Mouse (Mus musculus) lung, adult 18-20 months (tissue): ENCODE data around the gene Nfib.
A peak's percentile ranks its signal among the peaks of the same experiment; 100 is the strongest.

Source experiments
- DNase-seq, 2 experiments: peaks; one replicate each; pipeline ENCODE4 v3.0.0; 2022; ENCODE audit warnings: mixed read lengths in 2 of 2

Gene Nfib

DNA sequence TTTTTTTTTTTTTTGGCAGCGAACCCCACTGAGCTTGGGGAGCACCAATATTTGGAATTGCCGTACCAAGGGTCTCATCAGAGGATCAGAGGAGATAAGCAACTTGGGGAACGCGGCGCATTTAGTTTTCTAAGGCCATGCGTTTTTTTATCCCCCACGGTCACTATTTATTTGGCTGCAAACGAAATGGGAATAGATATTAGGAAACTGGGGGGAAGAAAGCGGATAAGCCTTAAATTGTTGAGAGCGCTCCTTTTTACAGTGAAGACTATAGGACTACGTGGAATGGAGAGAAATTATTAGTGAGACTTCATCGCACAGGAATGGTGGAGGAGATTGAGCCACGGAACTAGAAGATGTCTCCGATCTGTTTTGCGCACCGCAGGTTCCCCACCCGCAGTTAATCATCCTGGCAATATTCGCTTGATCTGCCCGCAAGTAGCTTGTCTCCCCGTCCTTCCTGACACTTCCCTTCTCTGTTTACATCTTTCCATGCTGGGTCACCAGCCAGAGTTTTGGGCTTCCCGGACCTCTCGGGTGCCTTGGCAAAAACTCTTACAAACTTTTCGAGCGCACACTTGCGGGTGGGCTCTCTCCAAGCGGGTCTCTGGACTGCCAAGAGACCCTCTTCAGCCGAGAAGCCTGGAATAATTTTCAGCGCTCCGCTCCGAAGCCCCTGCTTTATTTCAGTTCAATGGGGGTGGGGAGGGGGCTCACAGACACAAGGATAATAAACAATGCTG lies 167.3 kb downstream of the Nfib start:
- peak; percentile 32 to 46 for DNase-seq

DNA sequence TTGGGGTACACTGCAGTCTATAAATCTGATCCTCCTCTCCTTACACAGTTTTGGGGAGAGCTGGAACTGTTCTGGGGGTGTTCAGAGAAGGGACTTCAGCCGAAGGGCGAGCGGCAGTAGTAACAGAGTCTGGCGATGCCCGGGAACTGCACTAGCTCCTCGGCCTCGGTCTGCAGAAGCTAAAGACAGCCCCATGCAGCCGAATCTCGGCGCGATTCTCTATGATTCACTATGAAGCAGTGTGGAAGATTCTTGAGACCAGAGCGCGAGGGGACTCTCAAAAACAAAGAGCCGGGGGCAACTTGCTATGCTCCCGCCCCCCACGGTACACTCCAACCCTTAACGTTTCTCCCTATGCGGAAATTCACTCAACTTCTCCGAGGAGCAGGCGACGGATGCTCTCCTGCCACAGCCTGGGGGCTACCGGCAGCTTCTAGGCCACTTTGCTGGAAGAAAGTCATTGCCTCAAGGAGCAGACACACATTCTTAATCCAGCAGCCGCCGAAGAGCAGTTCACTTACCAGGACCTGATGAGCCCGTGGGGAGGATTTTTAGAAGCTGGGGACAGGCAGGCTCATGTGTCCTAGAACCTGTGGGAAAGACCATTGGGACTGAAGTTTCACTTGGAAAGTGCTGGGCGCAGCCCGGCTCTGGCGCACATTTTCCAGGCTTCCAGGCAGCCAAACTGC lies 168.1 kb downstream of the Nfib start:
- DNase-seq = no peak

DNA sequence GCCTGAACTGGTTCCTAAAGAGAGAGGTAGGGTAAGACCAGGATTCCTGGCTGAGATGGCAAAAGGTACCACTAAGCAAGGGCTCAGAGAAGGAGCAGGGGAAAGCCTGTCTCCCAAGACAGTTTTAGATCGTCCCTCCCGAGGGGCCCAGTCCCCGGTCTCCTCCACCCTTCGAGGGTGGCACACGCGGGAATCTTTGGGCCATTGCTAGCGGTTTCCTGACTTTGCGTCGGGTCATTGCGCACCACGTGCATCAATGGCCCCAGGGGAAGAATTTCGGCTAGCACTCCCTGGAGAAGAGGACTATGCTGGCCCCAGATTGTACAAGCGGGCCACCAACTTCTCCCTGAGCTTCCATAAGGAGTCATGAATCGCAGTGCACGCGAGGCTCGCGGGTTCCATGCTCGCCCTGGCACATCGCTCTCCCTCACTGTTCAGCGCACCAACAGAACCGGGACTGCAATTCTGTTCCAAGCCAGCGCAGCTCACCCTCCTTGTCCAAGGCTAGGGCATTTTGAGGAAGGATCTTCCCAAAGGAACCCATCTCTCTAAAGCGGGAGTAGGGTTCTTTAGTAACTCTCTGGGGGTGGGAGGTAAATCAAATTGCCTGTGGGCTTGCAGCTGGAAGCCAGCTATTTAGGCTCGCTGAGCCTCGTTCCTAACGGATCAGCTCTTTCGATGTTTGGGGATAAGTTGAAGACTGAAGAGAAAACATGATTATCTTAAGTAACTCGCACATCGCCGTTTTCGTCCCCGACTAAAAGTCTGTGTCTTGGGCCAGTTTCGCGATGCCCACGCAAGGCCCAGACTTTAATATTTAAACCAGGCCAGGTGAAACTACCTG lies 168.9 kb downstream of the Nfib start:
- no peak for DNase-seq

DNA sequence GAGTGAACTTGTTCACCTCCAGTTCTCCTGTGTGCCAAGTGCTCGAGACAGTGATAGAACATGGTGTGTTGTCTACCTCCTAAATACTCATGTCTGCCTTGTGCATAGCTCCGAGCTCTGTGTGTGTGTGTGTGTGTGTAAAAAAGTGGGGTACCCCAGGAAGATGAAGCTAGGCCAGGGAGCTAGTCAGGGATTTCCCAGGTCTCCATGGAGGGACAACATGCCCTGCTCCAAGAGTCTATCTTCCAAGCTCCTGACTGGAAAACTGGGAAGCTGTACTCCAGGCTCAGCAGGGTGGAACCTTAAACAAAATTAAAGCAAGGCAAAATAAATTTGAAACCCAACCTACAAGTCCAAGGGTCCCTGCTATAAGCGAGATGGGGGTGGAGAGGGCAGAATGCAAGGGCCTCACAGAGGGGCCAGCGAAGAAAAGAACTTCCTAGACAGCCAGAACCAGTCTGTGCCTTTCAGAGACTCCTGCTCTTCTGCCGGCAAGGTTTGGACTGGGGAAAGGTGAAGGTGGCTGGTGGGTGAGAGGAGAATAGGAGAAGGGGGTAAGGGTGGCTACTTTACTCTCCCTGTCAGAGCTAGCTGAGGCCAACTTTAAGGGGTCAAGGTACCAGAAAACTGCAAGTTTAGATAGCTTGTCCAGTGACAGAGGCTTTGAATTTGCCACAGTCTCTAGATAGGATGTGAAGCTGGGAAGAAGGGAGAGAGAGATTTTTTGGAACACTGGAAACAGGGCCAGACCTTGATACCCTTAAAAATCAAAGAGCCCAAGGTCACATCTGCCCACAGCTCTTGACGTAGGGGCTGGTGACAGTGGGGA lies 169.7 kb downstream of the Nfib start:
- DNase-seq = no peak

DNA sequence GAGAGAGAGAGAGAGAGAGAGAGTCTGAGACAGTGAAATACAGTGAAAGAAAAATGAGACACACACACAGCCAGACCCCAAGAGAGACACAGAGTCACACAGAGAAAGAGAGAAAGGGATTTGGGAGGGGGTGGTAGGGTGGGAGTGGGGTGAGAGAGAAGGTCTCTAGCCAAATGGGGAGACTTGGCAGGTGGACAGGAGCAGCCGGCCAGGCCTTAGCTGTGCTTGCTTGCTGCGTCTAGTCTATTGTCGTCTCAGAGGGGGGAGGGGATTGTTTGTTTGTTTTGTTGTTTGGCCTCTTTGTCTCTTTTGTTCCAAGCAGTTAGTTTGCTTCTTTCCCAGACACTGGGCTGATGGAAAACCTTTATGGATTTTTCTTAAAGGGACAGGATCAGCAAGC lies 172.3 kb downstream of the Nfib start:
- DNase-seq = no peak

DNA sequence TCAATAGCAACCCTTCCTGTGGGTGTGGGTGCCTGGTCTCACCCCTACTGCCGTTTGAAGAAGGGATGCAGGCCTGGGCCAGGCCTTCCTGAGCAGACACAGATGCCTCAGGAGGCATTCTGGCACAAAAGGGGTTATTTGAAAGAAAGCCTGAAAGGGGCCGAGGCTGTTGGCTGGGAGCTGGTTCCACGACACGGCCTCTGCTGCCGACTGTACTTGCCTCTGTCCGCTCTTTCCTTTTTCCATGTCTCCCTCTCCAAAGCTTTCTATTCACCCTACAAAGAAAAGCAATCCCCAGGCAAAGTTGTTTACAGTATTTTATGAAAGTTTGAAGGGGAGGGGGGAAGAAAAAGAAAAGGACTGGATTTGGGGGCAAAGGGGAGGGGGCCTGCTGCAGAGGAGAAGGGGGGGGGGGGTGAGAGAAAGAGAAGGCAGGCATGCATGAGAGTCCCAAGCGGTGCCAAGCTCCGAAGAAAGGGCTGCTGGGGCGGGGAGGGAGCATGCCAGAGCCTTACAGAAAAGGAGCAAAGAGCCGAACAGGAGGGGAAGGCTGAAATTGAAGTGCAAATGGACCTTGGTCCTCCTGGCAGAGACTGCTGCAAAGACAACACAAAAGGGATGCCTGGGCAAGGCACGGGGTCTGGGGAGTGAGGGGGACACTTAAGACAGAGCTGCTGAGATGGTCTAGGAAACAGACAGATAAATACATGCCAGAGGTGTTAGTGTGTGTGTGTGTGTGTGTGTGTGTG lies 172.9 kb downstream of the Nfib start:
- no peak for DNase-seq

DNA sequence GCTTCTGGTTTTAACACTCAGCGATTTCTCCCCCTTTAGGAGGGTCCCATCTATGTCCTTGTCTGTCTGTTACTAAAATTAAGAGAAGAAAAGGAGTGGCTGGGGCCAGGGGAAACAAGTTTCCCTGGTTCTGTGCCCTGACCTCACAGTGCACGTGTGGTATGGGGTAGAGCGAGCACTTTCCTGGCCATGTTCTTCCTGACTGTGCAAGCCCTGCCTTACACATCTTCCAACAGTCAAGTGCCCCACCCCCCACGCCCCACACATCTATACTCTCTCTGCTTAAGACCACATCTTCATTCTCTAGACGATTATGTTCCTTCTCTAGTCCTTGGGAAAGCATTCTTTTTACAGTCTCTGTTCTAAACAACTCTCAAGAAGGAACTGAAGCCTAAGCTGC lies 173.6 kb downstream of the Nfib start:
- DNase-seq = no peak

GRCm38 (mm10) chr4:82530875-82531353 lies 174.6 kb downstream of the Nfib start:
- peak; percentile 35 to 43 for DNase-seq

GRCm38 (mm10) chr4:82528978-82529377 lies 176.6 kb downstream of the Nfib start:
- DNase-seq = no peak

DNA sequence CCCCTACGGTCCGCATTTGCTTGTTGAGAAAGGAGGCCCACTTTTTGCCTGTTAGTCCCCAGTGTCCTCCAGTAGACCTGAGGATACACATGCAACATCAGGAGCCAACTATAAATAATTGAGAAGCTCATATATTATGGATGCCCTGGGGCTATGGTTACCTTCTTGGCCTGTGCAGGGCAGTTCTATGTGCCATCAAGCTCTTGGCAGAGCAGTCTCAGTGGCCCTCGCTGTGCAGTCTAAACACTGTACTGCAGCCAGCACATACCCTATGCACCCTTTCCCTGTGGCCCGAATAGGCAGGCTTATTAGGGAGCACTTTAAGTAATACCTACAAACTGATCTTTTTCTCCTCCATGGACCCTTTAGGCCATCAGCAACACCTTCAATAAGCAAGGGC lies 185.6 kb downstream of the Nfib start:
- no peak for DNase-seq

- DNase-seq = no peak
Measured at GRCm38 (mm10) chr4:82518132-82518531, 187.4 kb downstream of the Nfib start.

DNA sequence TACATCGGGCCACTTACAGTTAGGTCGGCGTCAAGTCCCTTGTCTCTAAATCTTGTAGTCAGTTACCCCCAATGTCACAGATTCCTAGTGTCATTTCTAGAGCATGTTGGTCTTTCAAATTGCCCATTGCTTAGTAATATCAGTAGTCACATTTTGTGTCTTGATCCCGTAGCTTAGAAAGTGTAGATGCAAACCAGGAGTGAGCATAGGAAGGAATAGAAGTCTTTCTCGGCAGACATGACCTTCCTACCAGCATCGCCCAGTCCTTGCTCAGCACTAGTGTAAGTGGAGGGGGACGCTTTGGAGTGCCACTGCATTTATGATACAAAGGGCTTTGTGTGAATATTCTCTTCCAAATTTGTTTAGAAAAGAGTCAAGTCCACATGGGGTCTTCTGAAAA lies 188.2 kb downstream of the Nfib start:
- DNase-seq = no peak

DNA sequence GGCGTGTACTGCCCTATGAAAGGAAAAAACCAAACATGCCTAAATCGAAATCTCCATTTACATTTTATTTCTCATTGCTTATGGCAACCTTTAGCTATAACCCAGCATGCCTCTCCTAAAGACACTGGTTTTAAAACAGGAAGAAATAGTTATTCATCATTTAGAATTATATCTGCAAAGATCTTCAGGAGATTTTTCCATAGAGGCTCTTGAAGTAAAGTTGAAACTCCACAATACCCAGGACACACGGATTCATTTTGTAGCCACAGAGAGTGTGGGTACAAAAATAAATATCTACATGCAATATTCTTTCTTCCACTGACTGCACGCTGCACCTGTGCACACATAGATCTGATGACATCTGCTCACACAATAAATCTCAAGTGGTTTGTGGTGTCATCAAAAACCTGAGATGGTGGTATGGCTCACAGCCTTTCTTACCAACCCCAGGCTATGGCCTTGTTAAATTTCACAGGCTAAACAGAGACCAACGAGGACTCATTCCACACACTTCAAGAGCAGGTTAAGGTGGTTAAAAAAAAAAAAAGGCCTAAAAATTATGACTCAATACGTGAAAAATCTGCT lies 189.2 kb downstream of the Nfib start:
- DNase-seq = no peak

DNA sequence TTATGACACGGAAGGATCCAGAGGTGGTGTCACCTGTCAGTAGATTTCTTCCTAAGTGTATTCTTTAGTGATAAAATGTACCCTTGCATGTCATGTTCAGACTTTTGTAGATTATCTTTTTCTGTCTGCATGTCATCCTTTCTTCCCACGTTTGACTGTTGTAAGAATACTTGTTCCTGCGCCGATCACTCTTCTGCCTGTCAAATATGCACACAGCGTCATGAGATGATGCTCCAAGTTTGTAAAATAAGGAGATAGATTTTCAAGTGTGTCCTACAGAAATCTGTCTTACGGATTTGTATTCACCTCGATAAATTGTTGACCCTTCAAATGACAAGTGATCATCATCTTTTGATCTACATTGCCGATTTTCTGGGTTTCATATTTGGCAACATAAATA lies 190.6 kb downstream of the Nfib start:
- DNase-seq = no peak

- no peak for DNase-seq
Measured at GRCm38 (mm10) chr4:82514373-82514772, 191.2 kb downstream of the Nfib start.

DNA sequence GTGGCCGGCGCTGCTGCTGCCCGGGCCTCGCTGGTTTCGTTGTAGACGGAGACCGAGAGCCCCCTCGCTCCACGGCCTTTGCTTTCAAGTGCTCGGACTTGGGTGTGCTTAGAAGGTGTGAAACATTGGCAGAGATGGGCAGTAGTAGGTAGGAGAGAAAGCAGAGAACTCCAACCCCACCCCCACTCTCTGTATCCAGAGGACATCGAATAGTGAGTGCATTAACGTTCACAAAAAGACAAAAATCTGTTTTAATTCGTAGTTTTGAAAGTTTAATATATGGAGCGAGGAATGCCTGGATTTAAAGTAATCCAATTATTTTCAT lies 192.2 kb downstream of the Nfib start:
- no peak for DNase-seq

- DNase-seq = peak; percentile 97
Measured at GRCm38 (mm10) chr4:82512743-82513425, 192.7 kb downstream of the Nfib start.

- DNase-seq = no peak
Measured at GRCm38 (mm10) chr4:82512335-82512734, 193.2 kb downstream of the Nfib start.

- peak; percentile 50 to 51 for DNase-seq
Measured at GRCm38 (mm10) chr4:82511524-82511923, 194.0 kb downstream of the Nfib start.

GRCm38 (mm10) chr4:82511001-82511513 lies 194.5 kb downstream of the Nfib start:
- DNase-seq = peak; percentile 39 to 65

- DNase-seq = no peak
Measured at GRCm38 (mm10) chr4:82509771-82510170, 195.8 kb downstream of the Nfib start.
